In the genomic region with DNA sequence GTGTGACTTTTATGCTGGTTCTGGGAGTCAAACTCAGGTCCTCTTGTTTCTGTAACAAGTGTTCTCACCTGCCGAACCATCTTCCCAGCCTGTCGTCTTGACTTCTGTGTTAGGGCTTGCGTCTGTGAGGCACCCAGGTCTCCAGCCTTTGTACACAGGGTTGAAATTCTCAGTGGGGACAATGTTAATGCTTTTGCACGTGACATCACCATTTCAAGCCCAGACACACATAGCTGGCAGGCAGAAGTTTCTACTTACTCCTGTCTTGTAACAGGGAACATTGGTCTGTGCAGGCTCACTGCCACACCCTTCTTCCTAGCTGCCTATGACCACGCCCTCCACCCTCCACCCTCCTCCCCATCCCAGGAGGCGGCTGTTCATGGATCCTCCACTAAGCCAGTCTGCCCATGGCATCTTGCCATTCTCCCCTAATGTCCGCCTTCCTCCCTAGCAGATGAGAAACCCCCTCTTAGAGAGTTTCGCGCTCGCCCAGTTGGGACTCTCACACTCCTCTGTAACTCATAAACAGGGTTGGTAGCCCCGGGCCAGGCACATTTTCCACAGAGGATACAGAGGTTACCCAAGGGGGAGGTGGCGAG, we compare ENCODE assay signal across 9 mouse cellular contexts.
DNase-seq lines count a peak whose midpoint lies in the region; ATAC-seq and TF ChIP-seq lines count a peak whose summit lies in the region.
"Had no signal": no experiment of that assay in that cellular context is flagged by ENCODE, and none has a peak within 500 bp of the region (broad histone marks: within the 10 kb centered on the region; RNA-seq: fewer than 3 reads in every experiment).

No protein-coding gene starts in this region.

- H3K4me2 ChIP-seq in lung, embryonic 14.5 days, result no peak overlapping the region
- no peak overlapping the region for H3K4me2 ChIP-seq in limb, embryonic 14.5 days (replicated peaks; ENCODE audit: low read depth, low read length, severe bottlenecking)

- no peaks in the 10 kb centered on the region for H3K27me3 ChIP-seq in lung, embryonic 14.5 days (ENCODE audit: insufficient read depth, low read length)
- no peaks in the 10 kb centered on the region for H3K27me3 ChIP-seq in ES-Bruce4 (ENCODE audit: control insufficient read depth, insufficient read depth, low read length, poor library complexity, severe bottlenecking)
- no peaks in the 10 kb centered on the region for H3K27me3 ChIP-seq in limb, embryonic 14.5 days (ENCODE audit: control insufficient read depth, insufficient read depth, low read length)

- ATAC-seq in lung, embryonic 14.5 days (ENCODE audit: insufficient read depth), result no peak
- no peak for ATAC-seq in limb, embryonic 14.5 days (ENCODE audit: low FRiP score, low read depth)

- no peak for TF ChIP-seq CTCF in lung, embryonic 14.5 days (IDR thresholded peaks at IDR 0.05; ENCODE audit: low read depth)
- no peak for TF ChIP-seq CTCF in ES-Bruce4 (IDR thresholded peaks at IDR 0.05; ENCODE audit: low read depth, low read length)

- no peak for TF ChIP-seq POLR2A in ES-Bruce4 (IDR thresholded peaks at IDR 0.05; ENCODE audit: insufficient read depth, low read length)
- no peak for TF ChIP-seq POLR2A in limb, embryonic 14.5 days (IDR thresholded peaks at IDR 0.05; ENCODE audit: borderline replicate concordance, extremely low read depth, insufficient read depth, insufficient read length)

- peaks cover 42% of the 10 kb centered on the region for H3K4me1 ChIP-seq in lung, embryonic 14.5 days (ENCODE audit: insufficient read depth)
- H3K4me1 ChIP-seq in ES-Bruce4 (ENCODE audit: control insufficient read depth, insufficient read depth, low read length), result peaks cover 40% of the 10 kb centered on the region
- H3K4me1 ChIP-seq in limb, embryonic 14.5 days (ENCODE audit: control insufficient read depth, insufficient read depth, low read length), result peaks cover 73% of the 10 kb centered on the region

- H3K36me3 ChIP-seq in lung, embryonic 14.5 days (ENCODE audit: insufficient read depth), result no peaks in the 10 kb centered on the region
- no peaks in the 10 kb centered on the region for H3K36me3 ChIP-seq in ES-Bruce4 (ENCODE audit: control insufficient read depth, insufficient read depth, low read length, poor library complexity, severe bottlenecking)
- no peaks in the 10 kb centered on the region; the same call in 1 of the 2 replicates for H3K36me3 ChIP-seq in limb, embryonic 14.5 days (ENCODE audit: control insufficient read depth, insufficient read depth, low read length)

- DNase-seq in lung, embryonic 14.5 days, result peak; percentile 53
- DNase-seq in lung, postnatal 36 days, result no peak
- DNase-seq in MN1 (ENCODE audit: low spot score), result peak; percentile 63
- no peak for DNase-seq in limb, embryonic 14.5 days (ENCODE audit: low spot score)
- DNase-seq in left cerebral cortex, adult 9 months (ENCODE audit: low spot score in 2 of 2), result no peak
- DNase-seq in c-Kit-positive CD71-positive TER-119-positive erythroid progenitor cells, embryonic 14.5 days (ENCODE audit: low spot score), result no peak
- no peak for DNase-seq in gastrocnemius, postnatal 4 days (ENCODE audit: low spot score in 2 of 2)
- DNase-seq: cerebellum, adult 9-11 months had no signal

- H3K9ac ChIP-seq in lung, embryonic 14.5 days, result no peak overlapping the region
- 0 out of 2 replicates have a peak overlapping the region, but pooled peaks have one; percentile 12 for H3K9ac ChIP-seq in ES-Bruce4 (ENCODE audit: low read depth, poor library complexity, severe bottlenecking)
- no peak overlapping the region for H3K9ac ChIP-seq in limb, embryonic 14.5 days (ENCODE audit: low read depth, low read length, severe bottlenecking)

- no peaks in the 10 kb centered on the region for H3K9me3 ChIP-seq in lung, embryonic 14.5 days (ENCODE audit: low read depth, low read length)
- no peaks in the 10 kb centered on the region for H3K9me3 ChIP-seq in ES-Bruce4 (replicated peaks; ENCODE audit: control insufficient read depth, insufficient read depth, low read length, poor library complexity, severe bottlenecking)
- H3K9me3 ChIP-seq in limb, embryonic 14.5 days (ENCODE audit: control insufficient read depth, low read length), result no peaks in the 10 kb centered on the region

- no peak overlapping the region for H3K4me3 ChIP-seq in lung, embryonic 14.5 days (ENCODE audit: low read depth, low read length)
- no peak overlapping the region for H3K4me3 ChIP-seq in ES-Bruce4 (ENCODE audit: low read depth, low read length)
- no peak overlapping the region for H3K4me3 ChIP-seq in limb, embryonic 14.5 days (replicated peaks; ENCODE audit: low read length)

- H3K27ac ChIP-seq in lung, embryonic 14.5 days (ENCODE audit: low read depth), result no peak overlapping the region
- H3K27ac ChIP-seq in ES-Bruce4 (ENCODE audit: insufficient read depth, low read length), result peak overlapping the region; percentile 81
- 0 out of 2 replicates have a peak overlapping the region, but pooled peaks have one; percentile 26 for H3K27ac ChIP-seq in limb, embryonic 14.5 days (replicated peaks; ENCODE audit: low read depth, low read length)

- WGBS in lung, embryonic 14.5 days, result 60% methylated on average over 12 of the region's 12 CpGs
- whole genome bisulfite sequencing in limb, embryonic 14.5 days, result 49% methylated on average over 12 of the region's 12 CpGs

- peak; percentile 39; the same call in 1 of the 2 replicates for TF ChIP-seq EP300 in ES-Bruce4 (IDR thresholded peaks at IDR 0.05; ENCODE audit: insufficient read depth, low read depth, low read length)

Comparison
In these comparisons a context has a peak if more than half of its experiments do, and no peak if none do; other contexts are left out.
1. DNase-seq: peak in lung, embryonic 14.5 days (single experiment) and MN1 (single experiment); none in lung, postnatal 36 days (single experiment), limb, embryonic 14.5 days (single experiment), left cerebral cortex, adult 9 months (0 of 2), c-Kit-positive CD71-positive TER-119-positive erythroid progenitor cells, embryonic 14.5 days (single experiment) and gastrocnemius, postnatal 4 days (0 of 2).